Mouse (Mus musculus): ENCODE measurements around the gene Cabcoco1. TPM values are rescaled to one million over a fixed set of nuclear protein-coding genes. Genes with fewer than 3 reads are reported as not detected.

Cabcoco1 gene
- total RNA-seq, 1 experiment = not detected

DNA sequence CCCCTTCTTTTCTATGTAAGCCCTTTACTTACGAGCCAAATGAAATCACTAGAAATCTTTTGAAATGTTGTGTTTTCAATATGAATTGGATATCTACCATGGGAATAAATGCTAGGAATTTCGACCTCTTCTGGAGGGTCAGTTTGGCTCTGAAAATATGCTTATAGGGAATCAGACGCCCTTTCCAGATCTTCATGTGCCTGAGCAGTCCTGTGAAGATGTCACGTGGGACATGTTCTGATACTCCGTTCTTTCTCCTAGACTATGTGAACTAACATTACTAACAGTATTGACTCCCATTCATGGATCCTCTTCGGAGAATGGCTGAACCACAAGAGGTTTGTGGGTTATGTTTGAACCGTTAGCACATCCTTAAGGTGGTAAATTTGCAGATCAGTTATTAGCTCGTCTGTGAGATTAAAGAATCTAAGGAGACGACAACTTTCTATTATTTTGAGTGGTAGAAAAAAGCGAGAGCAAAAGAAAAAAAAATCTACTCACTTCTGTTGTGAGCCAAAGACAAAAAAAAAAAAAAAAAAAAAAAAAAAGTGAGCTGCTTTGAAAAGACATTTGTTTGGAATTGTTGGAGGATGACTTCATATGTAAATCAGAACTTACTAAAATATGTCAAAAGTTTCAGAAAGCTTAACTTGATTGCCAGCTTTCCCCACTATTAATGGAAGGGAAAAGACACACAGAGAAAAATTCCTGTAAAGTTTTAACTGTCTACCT, 99.6 kb downstream of the Cabcoco1 start:
- H3K4me3 ChIP-seq (ENCODE audit: insufficient read depth in 1 of 2, low read depth in 1 of 2, low read length in 2 of 2, poor library complexity in 1 of 2, severe bottlenecking in 1 of 2) = no peak overlapping the region
- no peaks in the 10 kb centered on the region for H3K9me3 ChIP-seq (ENCODE audit: control insufficient read depth, insufficient read depth, low read depth, low read length)
- H3K36me3 ChIP-seq (ENCODE audit: control insufficient read depth, insufficient read depth, low read length, poor library complexity, severe bottlenecking) = no peaks in the 10 kb centered on the region
- in situ Hi-C loops (cut with MboI; ENCODE audit: low sequenced_read_pairs in 2 of 2, unreplicated experiment in 2 of 2) = no loop called here
- no peak for DNase-seq (ENCODE audit: low read depth, low spot score)
- TF ChIP-seq ZC3H11A (IDR thresholded peaks at IDR 0.05; ENCODE audit: borderline replicate concordance, low read depth, low read length) = no peak
- peak; percentile 42; the same call in 1 of the 2 replicates for TF ChIP-seq ZNF384 (IDR thresholded peaks at IDR 0.05; ENCODE audit: low read depth, low read length)
- no peak overlapping the region for H3K9ac ChIP-seq (ENCODE audit: insufficient read depth, low read depth, low read length, poor library complexity, severe bottlenecking)
- no peak overlapping the region for H3K27ac ChIP-seq (ENCODE audit: insufficient read depth, low read depth, low read length, poor library complexity, severe bottlenecking)
- H3K4me1 ChIP-seq (ENCODE audit: control insufficient read depth in 2 of 2, insufficient read depth in 2 of 2, low read length in 2 of 2, poor library complexity in 1 of 2) = no peaks in the 10 kb centered on the region

DNA sequence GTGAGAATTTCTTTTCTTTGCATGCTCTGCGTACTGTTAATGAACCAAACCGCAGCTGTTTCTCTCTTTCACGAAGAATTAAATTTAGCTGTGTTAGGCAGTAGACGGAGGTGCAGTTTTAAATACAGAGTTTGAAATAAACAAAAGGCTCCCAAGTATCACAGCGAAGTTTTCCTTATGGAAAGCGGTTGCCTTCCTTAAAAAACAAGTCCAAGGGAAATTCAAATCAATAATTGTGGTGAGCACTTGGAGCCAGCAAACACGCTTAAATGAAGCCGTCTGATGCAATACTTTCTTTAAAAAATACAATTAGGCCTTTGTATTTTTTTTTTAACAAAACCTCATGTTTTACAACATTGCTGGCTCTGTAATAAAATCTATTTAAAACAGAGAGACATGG, 101.2 kb downstream of the Cabcoco1 start:
- H3K27ac ChIP-seq (ENCODE audit: insufficient read depth, low read depth, low read length, poor library complexity, severe bottlenecking) = no peak overlapping the region
- in situ Hi-C loops (cut with MboI; ENCODE audit: low sequenced_read_pairs in 2 of 2, unreplicated experiment in 2 of 2) = no loop called here

DNA sequence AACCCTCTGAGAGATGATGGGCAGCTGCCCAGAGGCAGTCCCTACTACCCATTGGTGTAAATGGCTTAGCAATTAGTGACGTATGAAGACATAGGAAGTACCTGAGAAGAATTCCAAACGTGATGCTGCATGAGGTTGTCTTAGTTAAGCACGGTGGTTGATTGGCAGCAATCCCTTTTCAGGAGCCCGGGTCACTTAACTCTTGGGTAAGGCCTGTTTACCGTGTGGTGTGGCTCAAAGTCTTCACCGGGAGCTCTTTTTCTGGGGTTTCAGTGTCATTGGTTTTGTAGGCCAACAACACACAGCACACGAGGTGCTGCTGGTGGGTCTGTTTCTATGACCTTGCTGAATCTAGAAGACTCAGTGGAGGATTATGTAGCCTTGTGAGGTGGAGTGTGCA, 105.9 kb downstream of the Cabcoco1 start:
- Histone ChIP-seq H3K4me1 (ENCODE audit: control insufficient read depth in 2 of 2, insufficient read depth in 2 of 2, low read length in 2 of 2, poor library complexity in 1 of 2) (no peaks in the 10 kb centered on the region), H3K9me3 (ENCODE audit: control insufficient read depth, insufficient read depth, low read depth, low read length) (no peaks in the 10 kb centered on the region), H3K27ac (ENCODE audit: insufficient read depth, low read depth, low read length, poor library complexity, severe bottlenecking) (no peak overlapping the region), H3K9ac (ENCODE audit: insufficient read depth, low read depth, low read length, poor library complexity, severe bottlenecking) (no peak overlapping the region), H3K36me3 (ENCODE audit: control insufficient read depth, insufficient read depth, low read length, poor library complexity, severe bottlenecking) (no peaks in the 10 kb centered on the region), H3K4me3 (ENCODE audit: insufficient read depth in 1 of 2, low read depth in 1 of 2, low read length in 2 of 2, poor library complexity in 1 of 2, severe bottlenecking in 1 of 2) (no peak overlapping the region)
- DNase-seq (ENCODE audit: low read depth, low spot score) = no peak
- TF ChIP-seq HCFC1 (IDR thresholded peaks at IDR 0.05; ENCODE audit: borderline replicate concordance, insufficient read depth, low read length) = no peak
- TF ChIP-seq MAFK (IDR thresholded peaks at IDR 0.05; ENCODE audit: insufficient read depth, low read depth, low read length) = no peak
- TF ChIP-seq ZNF384 (IDR thresholded peaks at IDR 0.05; ENCODE audit: low read depth, low read length) = no peak
- TF ChIP-seq CHD2 (IDR thresholded peaks at IDR 0.05; ENCODE audit: low read depth, low read length) = no peak
- TF ChIP-seq ZC3H11A (IDR thresholded peaks at IDR 0.05; ENCODE audit: borderline replicate concordance, low read depth, low read length) = no peak
- in situ Hi-C loops (cut with MboI; ENCODE audit: low sequenced_read_pairs in 2 of 2, unreplicated experiment in 2 of 2) = no loop called here

More for the DNA sequence above, 101.2 kb downstream of the Cabcoco1 start:
- no peaks in the 10 kb centered on the region for H3K9me3 ChIP-seq (ENCODE audit: control insufficient read depth, insufficient read depth, low read depth, low read length)
- no peak for DNase-seq (ENCODE audit: low read depth, low spot score)
- no peaks in the 10 kb centered on the region for H3K4me1 ChIP-seq (ENCODE audit: control insufficient read depth in 2 of 2, insufficient read depth in 2 of 2, low read length in 2 of 2, poor library complexity in 1 of 2)
- no peak overlapping the region for H3K4me3 ChIP-seq (ENCODE audit: insufficient read depth in 1 of 2, low read depth in 1 of 2, low read length in 2 of 2, poor library complexity in 1 of 2, severe bottlenecking in 1 of 2)
- H3K36me3 ChIP-seq (ENCODE audit: control insufficient read depth, insufficient read depth, low read length, poor library complexity, severe bottlenecking) = no peaks in the 10 kb centered on the region
- TF ChIP-seq ZC3H11A (IDR thresholded peaks at IDR 0.05; ENCODE audit: borderline replicate concordance, low read depth, low read length) (no peak), MAFK (IDR thresholded peaks at IDR 0.05; ENCODE audit: insufficient read depth, low read depth, low read length) (no peak), ZNF384 (IDR thresholded peaks at IDR 0.05; ENCODE audit: low read depth, low read length) (no peak), HCFC1 (IDR thresholded peaks at IDR 0.05; ENCODE audit: borderline replicate concordance, insufficient read depth, low read length) (no peak), CHD2 (IDR thresholded peaks at IDR 0.05; ENCODE audit: low read depth, low read length) (no peak)
- no peak overlapping the region for H3K9ac ChIP-seq (ENCODE audit: insufficient read depth, low read depth, low read length, poor library complexity, severe bottlenecking)

DNA sequence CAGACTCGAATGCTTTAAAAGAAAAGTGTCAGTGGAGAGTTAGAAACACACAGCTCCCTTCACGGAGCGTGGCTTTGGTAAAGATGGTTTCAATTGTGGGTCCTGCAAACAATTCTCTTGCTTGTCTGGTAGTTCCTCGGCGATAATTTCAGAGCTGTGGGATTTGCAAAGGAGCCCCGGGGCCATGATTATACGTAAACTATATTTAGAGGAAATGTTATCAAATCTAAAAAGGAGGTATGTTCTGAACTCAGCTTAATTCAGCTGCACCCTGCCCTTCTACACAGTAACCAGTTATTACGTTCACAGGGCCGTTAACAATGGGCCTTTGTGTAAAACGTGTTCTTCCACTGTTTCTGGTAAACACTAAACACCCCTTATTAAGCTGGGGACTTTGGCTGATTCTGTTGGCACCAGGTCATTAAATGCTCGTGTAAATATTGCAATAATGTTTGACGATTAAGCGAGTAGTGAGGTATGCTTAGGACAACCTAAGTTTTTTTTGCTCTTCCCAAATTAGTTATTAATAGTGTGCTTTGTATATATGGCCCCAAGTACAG, 106.6 kb downstream of the Cabcoco1 start:
- TF ChIP-seq HCFC1 (IDR thresholded peaks at IDR 0.05; ENCODE audit: borderline replicate concordance, insufficient read depth, low read length) (no peak), ZNF384 (IDR thresholded peaks at IDR 0.05; ENCODE audit: low read depth, low read length) (no peak), MAFK (IDR thresholded peaks at IDR 0.05; ENCODE audit: insufficient read depth, low read depth, low read length) (no peak), ZC3H11A (IDR thresholded peaks at IDR 0.05; ENCODE audit: borderline replicate concordance, low read depth, low read length) (no peak), CHD2 (IDR thresholded peaks at IDR 0.05; ENCODE audit: low read depth, low read length) (no peak)
- Histone ChIP-seq H3K9me3 (ENCODE audit: control insufficient read depth, insufficient read depth, low read depth, low read length) (no peaks in the 10 kb centered on the region), H3K36me3 (ENCODE audit: control insufficient read depth, insufficient read depth, low read length, poor library complexity, severe bottlenecking) (no peaks in the 10 kb centered on the region), H3K4me1 (ENCODE audit: control insufficient read depth in 2 of 2, insufficient read depth in 2 of 2, low read length in 2 of 2, poor library complexity in 1 of 2) (no peaks in the 10 kb centered on the region), H3K4me3 (ENCODE audit: insufficient read depth in 1 of 2, low read depth in 1 of 2, low read length in 2 of 2, poor library complexity in 1 of 2, severe bottlenecking in 1 of 2) (no peak overlapping the region), H3K27ac (ENCODE audit: insufficient read depth, low read depth, low read length, poor library complexity, severe bottlenecking) (no peak overlapping the region), H3K9ac (ENCODE audit: insufficient read depth, low read depth, low read length, poor library complexity, severe bottlenecking) (no peak overlapping the region)
- no peak for DNase-seq (ENCODE audit: low read depth, low spot score)
- in situ Hi-C loops (cut with MboI; ENCODE audit: low sequenced_read_pairs in 2 of 2, unreplicated experiment in 2 of 2) = no loop called here
